Mouse (Mus musculus) stomach, postnatal 0 days (tissue): ENCODE measurements at regions not wholly inside any gene's neighbourhood (a gene's known extent, or its start where the extent isn't known, plus 50 kb on each side); places are given as distances from the start of the nearest gene placed in this dataset.

ENCODE experiments used
- CTCF ChIP-seq: IDR thresholded peaks from 2 replicates; pipeline ENCODE4 v1.5.1; 2016; ENCODE audit warnings: antibody characterized with exemption, low read depth, mild to moderate bottlenecking, moderate library complexity
- EP300 ChIP-seq: optimal IDR thresholded peaks from 2 replicates; pipeline ENCODE3; 2016; ENCODE audit warnings: antibody characterized with exemption

DNA sequence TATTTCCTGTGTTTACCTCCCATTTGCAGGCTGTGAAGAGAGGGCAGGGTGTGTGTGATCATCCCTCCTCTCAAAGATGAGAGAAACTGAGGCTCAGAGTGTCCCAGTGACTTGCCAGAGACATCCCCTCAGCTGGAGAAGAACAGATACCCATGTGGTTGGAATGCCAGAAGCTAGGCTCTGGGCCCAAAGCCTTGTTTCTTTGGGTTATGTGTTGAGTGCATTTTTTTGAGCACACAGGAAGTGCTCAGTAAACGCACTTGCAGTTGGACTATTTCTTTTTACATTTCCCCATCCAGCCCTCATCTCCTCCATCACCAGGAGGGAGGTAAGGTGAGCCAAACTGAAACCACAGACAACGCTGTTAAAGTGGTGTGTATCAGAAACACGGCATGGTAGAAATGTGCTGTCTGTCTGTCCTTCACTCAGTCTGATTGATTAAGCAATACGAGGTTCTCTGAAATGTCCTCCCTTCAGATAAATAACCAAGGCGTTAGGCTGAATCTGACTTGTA lies 341.8 kb upstream of the 3110018I06Rik start:
- TF ChIP-seq CTCF = no peak
- TF ChIP-seq EP300 = no peak
